Mouse (Mus musculus): ENCODE measurements at regions not wholly inside any gene's neighbourhood (a gene's known extent, or its start where the extent isn't known, plus 50 kb on each side); places are given as distances from the start of the nearest gene placed in this dataset.

GRCm38 (mm10) chr3:52929827-52930605 lies 87.0 kb downstream of the Cog6 start:
- Histone ChIP-seq H3K4me1 (no peaks in the 10 kb centered on the region), H3K27me3 (no peaks in the 10 kb centered on the region), H3K9me3 (no peaks in the 10 kb centered on the region), H3K27ac (no peak overlapping the region), H3K4me2 (no peak overlapping the region), H3K36me3 (no peaks in the 10 kb centered on the region), H3K9ac (no peak overlapping the region), H3K4me3 (no peak overlapping the region)
- 62% methylated on average over 13 of the region's 13 CpGs for WGBS
- ATAC-seq (ENCODE audit: insufficient number of reproducible peaks, low FRiP score, low TSS enrichment, low read depth): no peak

- Histone ChIP-seq H3K27ac (no peak overlapping the region), H3K4me3 (no peak overlapping the region), H3K4me2 (no peak overlapping the region), H3K4me1 (no peaks in the 10 kb centered on the region), H3K27me3 (no peaks in the 10 kb centered on the region), H3K9me3 (no peaks in the 10 kb centered on the region), H3K9ac (no peak overlapping the region), H3K36me3 (no peaks in the 10 kb centered on the region)
- no peak for ATAC-seq (ENCODE audit: insufficient number of reproducible peaks, low FRiP score, low TSS enrichment, low read depth)
- WGBS: 76% methylated on average over 12 of the region's 12 CpGs
These were observed 89.6 kb downstream of the Cog6 start for GRCm38 (mm10) chr3:52927361-52927841.

- Histone ChIP-seq H3K36me3 (no peaks in the 10 kb centered on the region), H3K4me1 (no peaks in the 10 kb centered on the region), H3K27me3 (no peaks in the 10 kb centered on the region), H3K9me3 (no peaks in the 10 kb centered on the region), H3K27ac (no peak overlapping the region), H3K9ac (no peak overlapping the region), H3K4me2 (no peak overlapping the region), H3K4me3 (no peak overlapping the region)
- 71% methylated on average over 3 of the region's 3 CpGs for WGBS
- ATAC-seq (ENCODE audit: insufficient number of reproducible peaks, low FRiP score, low TSS enrichment, low read depth): no peak
These were observed 90.5 kb downstream of the Cog6 start for GRCm38 (mm10) chr3:52926549-52926948.

- no peak overlapping the region for H3K27ac ChIP-seq
- H3K4me1 ChIP-seq: no peaks in the 10 kb centered on the region
- H3K27me3 ChIP-seq: no peaks in the 10 kb centered on the region
- H3K4me2 ChIP-seq: no peak overlapping the region
- no peaks in the 10 kb centered on the region for H3K36me3 ChIP-seq
- H3K9me3 ChIP-seq: no peaks in the 10 kb centered on the region
- no peak overlapping the region for H3K9ac ChIP-seq
- no peak overlapping the region for H3K4me3 ChIP-seq
- 65% methylated on average over 3 of the region's 3 CpGs for whole genome bisulfite sequencing
- no peak for ATAC-seq (ENCODE audit: insufficient number of reproducible peaks, low FRiP score, low TSS enrichment, low read depth)
These were observed 91.8 kb downstream of the Cog6 start for GRCm38 (mm10) chr3:52925223-52925622.

GRCm38 (mm10) chr3:52924631-52925030 lies 92.4 kb downstream of the Cog6 start:
- Histone ChIP-seq H3K27me3 (no peaks in the 10 kb centered on the region), H3K9ac (no peak overlapping the region), H3K4me3 (no peak overlapping the region), H3K4me2 (no peak overlapping the region), H3K36me3 (no peaks in the 10 kb centered on the region), H3K9me3 (no peaks in the 10 kb centered on the region), H3K4me1 (no peaks in the 10 kb centered on the region), H3K27ac (no peak overlapping the region)
- 75% methylated on average over 2 of the region's 2 CpGs for WGBS
- no peak for ATAC-seq (ENCODE audit: insufficient number of reproducible peaks, low FRiP score, low TSS enrichment, low read depth)

- no peaks in the 10 kb centered on the region for H3K4me1 ChIP-seq
- no peaks in the 10 kb centered on the region for H3K27me3 ChIP-seq
- H3K36me3 ChIP-seq: no peaks in the 10 kb centered on the region
- WGBS: 88% methylated on average over 4 of the region's 4 CpGs
- no peaks in the 10 kb centered on the region for H3K9me3 ChIP-seq
- no peak overlapping the region for H3K4me3 ChIP-seq
- H3K27ac ChIP-seq: no peak overlapping the region
- no peak overlapping the region for H3K9ac ChIP-seq
- H3K4me2 ChIP-seq: no peak overlapping the region
- ATAC-seq (ENCODE audit: insufficient number of reproducible peaks, low FRiP score, low TSS enrichment, low read depth): no peak
These were observed 93.0 kb downstream of the Cog6 start for GRCm38 (mm10) chr3:52923824-52924559.

GRCm38 (mm10) chr3:52922411-52922810 lies 94.6 kb downstream of the Cog6 start:
- no peak overlapping the region for H3K27ac ChIP-seq
- 76% methylated on average over 8 of the region's 8 CpGs for WGBS
- H3K9ac ChIP-seq: no peak overlapping the region
- H3K27me3 ChIP-seq: no peaks in the 10 kb centered on the region
- H3K4me1 ChIP-seq: no peaks in the 10 kb centered on the region
- H3K4me3 ChIP-seq: no peak overlapping the region
- H3K4me2 ChIP-seq: no peak overlapping the region
- H3K9me3 ChIP-seq: no peaks in the 10 kb centered on the region
- H3K36me3 ChIP-seq: no peaks in the 10 kb centered on the region
- ATAC-seq (ENCODE audit: insufficient number of reproducible peaks, low FRiP score, low TSS enrichment, low read depth): no peak

- 0 out of 2 replicates have a peak, but pooled peaks cover 3% of the 10 kb centered on the region for H3K9me3 ChIP-seq
- H3K9ac ChIP-seq: no peak overlapping the region
- H3K27ac ChIP-seq: no peak overlapping the region
- no peaks in the 10 kb centered on the region for H3K4me1 ChIP-seq
- no peak overlapping the region for H3K4me3 ChIP-seq
- no peak for ATAC-seq (ENCODE audit: insufficient number of reproducible peaks, low FRiP score, low TSS enrichment, low read depth)
- H3K36me3 ChIP-seq: no peaks in the 10 kb centered on the region
- H3K4me2 ChIP-seq: no peak overlapping the region
- WGBS: 89% methylated on average over 3 of the region's 3 CpGs
- H3K27me3 ChIP-seq: no peaks in the 10 kb centered on the region
These were observed 110.0 kb downstream of the Cog6 start for GRCm38 (mm10) chr3:52906823-52907564.

GRCm38 (mm10) chr3:52904028-52904427 lies 113.0 kb downstream of the Cog6 start:
- Histone ChIP-seq H3K27ac (no peak overlapping the region), H3K27me3 (no peaks in the 10 kb centered on the region), H3K4me3 (no peak overlapping the region), H3K4me1 (no peaks in the 10 kb centered on the region), H3K4me2 (no peak overlapping the region), H3K36me3 (no peaks in the 10 kb centered on the region), H3K9me3 (no peaks in the 10 kb centered on the region), H3K9ac (no peak overlapping the region)
- ATAC-seq (ENCODE audit: insufficient number of reproducible peaks, low FRiP score, low TSS enrichment, low read depth): no peak
- WGBS: 89% methylated on average over 3 of the region's 3 CpGs

GRCm38 (mm10) chr3:52897665-52898064 lies 119.4 kb downstream of the Cog6 start:
- H3K4me3 ChIP-seq: no peak overlapping the region
- H3K9ac ChIP-seq: no peak overlapping the region
- H3K36me3 ChIP-seq: no peaks in the 10 kb centered on the region
- no peak overlapping the region for H3K4me2 ChIP-seq
- H3K27me3 ChIP-seq: no peaks in the 10 kb centered on the region
- WGBS: 47% methylated on average over 4 of the region's 4 CpGs
- no peak overlapping the region for H3K27ac ChIP-seq
- H3K4me1 ChIP-seq: no peaks in the 10 kb centered on the region
- ATAC-seq (ENCODE audit: insufficient number of reproducible peaks, low FRiP score, low TSS enrichment, low read depth): no peak
- no peaks in the 10 kb centered on the region for H3K9me3 ChIP-seq

GRCm38 (mm10) chr3:52896462-52896861 lies 120.6 kb downstream of the Cog6 start:
- Histone ChIP-seq H3K4me1 (no peaks in the 10 kb centered on the region), H3K4me3 (no peak overlapping the region), H3K4me2 (no peak overlapping the region), H3K27me3 (no peaks in the 10 kb centered on the region), H3K9ac (no peak overlapping the region), H3K36me3 (no peaks in the 10 kb centered on the region), H3K9me3 (no peaks in the 10 kb centered on the region), H3K27ac (no peak overlapping the region)
- ATAC-seq (ENCODE audit: insufficient number of reproducible peaks, low FRiP score, low TSS enrichment, low read depth): no peak
- 76% methylated on average over 7 of the region's 7 CpGs for whole genome bisulfite sequencing

GRCm38 (mm10) chr3:52895751-52896150 lies 121.3 kb downstream of the Cog6 start:
- no peaks in the 10 kb centered on the region for H3K9me3 ChIP-seq
- H3K4me2 ChIP-seq: no peak overlapping the region
- no peak for ATAC-seq (ENCODE audit: insufficient number of reproducible peaks, low FRiP score, low TSS enrichment, low read depth)
- WGBS: 87% methylated on average over 5 of the region's 5 CpGs
- H3K4me3 ChIP-seq: no peak overlapping the region
- no peak overlapping the region for H3K27ac ChIP-seq
- no peaks in the 10 kb centered on the region for H3K36me3 ChIP-seq
- no peaks in the 10 kb centered on the region for H3K27me3 ChIP-seq
- no peak overlapping the region for H3K9ac ChIP-seq
- H3K4me1 ChIP-seq: no peaks in the 10 kb centered on the region
